Mouse (Mus musculus) mouse embryonic stem cell (cell line): Measurements from ENCODE around the gene Rab40c.

Source experiments
- in situ Hi-C, 2 experiments: fragments of 300-500 bp; cut with MboI; formaldehyde crosslinking; loops; 1 replicate in 1 of 2; 3 replicates in 1 of 2; pipeline ENCODE4 v1.14.3; 2019 to 2020; ENCODE audit warnings: low sequenced_read_pairs in 2 of 2, low pct_unique_long_range_greater_than_20kb in 1 of 2, mixed read lengths in 1 of 2; ENCODE audit not compliant: unreplicated experiment in 1 of 2

Rab40c gene

DNA sequence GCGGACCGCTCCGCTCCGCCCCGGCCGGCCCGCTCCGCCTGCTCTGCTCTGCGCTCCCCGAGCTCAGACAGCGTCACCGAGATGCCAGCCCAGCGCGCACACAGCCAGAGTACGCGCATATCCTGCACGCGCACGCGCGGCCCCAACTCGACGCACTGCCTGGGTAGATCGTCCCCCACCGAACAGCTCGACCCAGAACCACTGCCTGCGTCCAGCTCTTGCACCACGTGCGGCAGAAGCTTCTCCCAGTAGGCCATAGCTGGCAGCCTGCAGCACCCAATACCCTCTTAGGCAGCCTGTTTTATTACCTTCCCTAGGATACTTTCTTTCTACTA lies 82.5 kb downstream of the Rab40c start, which contains the start of gene Rhbdl1:
Gene Rhbdl1, minus strand, starts transcription at position 220 of the 335 bp plus-strand sequence.
- in situ Hi-C loops, result no loop called here

DNA sequence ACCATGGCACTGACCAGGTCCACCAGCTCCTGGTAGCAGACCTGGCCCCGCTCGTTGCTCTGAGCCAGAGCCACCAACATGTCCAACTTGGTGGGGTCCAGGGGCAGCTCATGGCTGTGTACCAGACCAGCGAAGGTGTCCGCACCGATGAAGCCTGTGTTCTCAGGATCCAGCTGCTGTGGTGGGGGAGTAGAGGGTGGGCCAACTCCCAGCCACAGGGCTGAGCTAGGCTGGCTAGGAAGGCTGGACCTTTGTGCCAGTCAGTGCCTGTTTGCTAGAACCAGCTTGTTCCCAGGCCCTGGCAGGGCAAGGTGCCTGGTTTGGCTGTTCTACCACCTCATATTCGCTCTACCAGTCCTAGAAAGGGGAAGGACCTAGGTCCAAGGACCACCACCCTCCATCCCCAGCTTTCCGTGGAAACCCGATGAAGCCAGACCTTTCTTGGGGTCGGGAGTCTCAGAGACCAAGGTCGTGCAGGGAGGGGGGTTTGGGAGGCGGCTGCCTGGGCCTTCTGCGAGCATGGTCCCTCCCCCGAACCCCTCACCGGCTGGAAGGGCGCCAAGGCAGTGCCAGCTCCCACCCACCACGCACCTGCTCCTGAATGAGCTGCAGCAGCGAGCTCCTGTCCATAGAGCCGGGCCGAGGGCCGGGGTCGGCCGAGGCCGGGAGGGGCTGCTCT lies 83.0 kb downstream of the Rab40c start:
- in situ Hi-C loops, result no loop called here

DNA sequence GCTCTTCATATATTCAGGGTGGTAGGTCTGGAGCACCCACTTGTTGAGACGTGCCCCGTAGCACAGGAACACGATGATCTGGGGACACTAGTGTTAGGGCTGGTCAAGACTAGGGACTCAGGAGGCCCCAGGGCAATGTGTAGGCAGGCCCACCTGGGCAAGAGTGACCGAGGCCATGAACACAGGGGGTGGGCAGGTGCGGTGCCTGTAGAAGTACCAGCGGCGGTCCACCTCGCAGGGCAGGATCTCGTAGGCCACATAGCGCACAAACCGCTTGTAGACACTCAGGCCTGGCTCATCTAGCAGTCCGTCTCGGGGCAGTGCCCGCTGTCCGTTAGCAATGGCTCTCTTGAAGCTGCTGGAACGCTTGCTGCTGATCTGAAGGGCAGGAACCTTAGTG lies 83.7 kb downstream of the Rab40c start:
- in situ Hi-C loops, result no loop called here

DNA sequence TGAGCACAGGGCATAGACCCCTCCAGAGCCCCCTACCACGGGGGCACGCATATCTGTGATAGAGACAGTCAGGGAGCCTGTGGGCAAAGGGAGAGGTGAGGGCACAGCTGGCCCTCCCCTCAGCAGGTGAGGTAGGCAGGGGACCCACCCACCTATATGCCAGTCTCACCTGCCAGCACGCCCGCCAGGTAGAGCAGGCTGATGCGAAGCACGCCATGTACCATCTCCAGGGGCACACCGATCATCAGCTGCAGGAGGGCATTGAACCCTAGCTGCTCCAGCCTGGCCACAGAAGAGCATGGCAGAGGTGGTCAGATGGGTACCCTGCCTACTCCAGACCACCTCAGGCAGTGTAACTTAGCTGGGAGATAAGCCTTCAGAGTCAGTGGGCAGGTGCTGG lies 84.2 kb downstream of the Rab40c start:
- in situ Hi-C loops, result no loop called here

DNA sequence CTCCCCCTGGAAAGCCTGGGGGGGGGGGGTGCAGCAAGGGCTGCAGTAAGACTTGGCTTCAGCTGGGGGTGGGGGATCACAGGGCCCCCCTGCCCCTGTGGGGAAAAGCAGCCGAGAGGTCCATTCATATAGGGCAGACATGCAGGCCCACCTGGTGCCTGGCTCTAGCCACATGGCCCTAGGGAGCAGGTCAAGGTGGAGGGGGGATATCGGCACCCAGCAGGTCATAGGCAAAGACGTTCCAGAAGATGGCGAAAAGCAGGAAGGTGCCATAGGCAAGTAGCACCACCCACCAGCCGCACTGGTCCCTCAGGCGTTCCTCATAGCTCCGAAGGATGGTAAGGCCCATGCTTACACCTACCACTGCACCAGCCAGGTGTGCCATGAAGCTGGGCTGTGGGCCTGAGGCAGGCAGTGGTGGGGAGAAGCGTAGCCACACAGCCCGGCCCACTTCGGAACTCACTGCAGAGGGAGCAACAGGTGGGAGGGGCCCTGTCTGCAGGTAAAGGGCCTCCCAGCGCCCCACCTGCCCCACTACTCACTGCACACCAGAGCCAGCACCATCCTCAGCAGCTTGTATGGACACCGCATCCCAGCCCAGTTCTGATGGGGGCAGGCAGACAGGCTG lies 84.8 kb downstream of the Rab40c start:
- in situ Hi-C loops, result no loop called here

DNA sequence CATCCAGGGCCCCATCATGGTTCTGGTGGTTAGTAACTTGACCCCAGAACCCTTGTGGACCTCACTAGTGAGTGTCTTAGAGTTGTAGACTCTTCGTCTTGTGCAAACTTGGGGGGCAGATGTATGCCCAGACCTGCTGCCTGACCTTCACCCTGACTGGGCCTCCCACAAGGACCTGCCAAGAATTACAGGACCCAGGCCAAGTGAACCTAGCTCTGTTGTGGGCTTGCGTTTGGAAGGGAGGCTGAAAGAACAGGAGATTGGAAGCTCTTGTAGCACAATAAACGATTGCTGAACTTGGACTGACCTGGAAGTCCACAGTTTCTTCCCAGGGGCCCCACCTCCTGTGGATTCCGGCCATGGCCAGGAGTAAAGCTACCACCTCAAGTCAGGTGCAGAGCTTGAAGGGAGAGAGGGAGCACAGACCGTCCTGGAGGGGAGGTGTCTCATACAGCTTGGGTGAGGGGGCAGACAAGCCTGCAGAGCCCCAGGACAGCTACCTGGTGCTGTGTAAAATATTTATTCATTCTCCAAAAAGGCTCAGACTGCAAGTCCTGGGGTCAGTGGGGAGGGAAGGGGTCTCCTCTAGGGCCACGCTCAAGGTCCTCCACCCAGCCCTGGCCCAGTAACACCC lies 85.4 kb downstream of the Rab40c start:
- in situ Hi-C loops, result no loop called here

DNA sequence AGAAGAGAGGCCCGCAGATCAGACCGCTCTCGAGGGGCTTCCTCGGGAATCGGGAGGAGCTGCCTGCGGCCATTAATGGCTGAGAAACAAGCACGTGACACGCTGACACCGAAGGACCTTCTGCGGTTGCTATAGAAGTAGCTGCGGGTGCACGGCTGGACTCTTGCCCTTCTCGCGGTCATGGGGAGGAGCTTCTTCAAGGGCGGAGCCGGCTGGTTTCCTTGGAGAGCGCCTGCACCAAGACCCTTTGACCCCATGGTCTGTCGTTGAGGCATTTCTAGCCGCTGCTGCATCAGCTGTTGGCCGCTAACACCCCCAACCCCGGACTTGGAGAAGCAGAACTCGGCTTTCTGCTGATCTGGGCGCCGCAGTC lies 86.2 kb downstream of the Rab40c start, which contains the start of gene Stub1:
Gene Stub1, minus strand, starts transcription at position 114 of the 373 bp plus-strand sequence.
- in situ Hi-C loops, result no loop called here

DNA sequence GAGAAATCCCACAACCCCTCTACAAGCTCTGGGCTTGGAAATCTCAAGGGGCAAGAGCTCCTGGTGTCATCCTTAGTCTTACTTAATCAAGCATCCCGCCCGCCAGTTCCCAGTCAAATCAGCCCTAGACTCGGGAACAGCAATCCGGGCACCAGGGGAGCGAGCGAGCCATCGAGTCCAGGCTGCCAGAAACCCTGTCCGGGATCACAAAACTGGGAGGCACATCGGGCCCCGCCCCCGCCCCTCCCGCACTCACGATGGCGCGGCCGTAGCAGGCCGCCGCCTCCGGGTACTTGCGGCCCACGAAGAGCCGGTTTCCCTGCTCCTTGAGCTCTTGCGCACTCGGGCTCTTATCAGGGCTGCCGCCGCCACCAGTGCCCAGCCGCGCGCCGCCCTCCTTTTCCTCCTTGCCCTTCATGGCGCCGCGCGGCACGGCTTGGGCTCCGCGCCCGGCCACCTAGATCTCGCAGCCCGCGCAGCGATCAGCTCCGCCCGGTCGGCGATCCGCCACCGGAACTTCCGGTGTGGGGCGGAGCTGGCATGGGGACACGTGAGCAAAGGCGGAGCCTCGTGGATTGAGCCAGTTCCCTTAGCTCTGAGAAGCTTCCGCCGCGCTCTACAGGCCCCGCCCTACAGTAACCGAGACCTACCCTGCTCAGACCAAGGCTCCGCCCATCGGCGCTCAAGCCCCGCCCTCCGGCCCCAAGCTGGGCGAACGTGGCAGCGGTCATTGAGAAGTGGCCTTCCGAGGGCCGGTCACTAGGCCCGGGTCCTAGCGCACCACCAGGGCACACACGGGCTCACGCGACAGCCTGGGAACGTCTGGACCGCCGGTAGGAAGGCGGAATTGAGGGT lies 86.9 kb downstream of the Rab40c start:
- in situ Hi-C loops, result no loop called here
